Mouse (Mus musculus): ENCODE measurements around the gene Casp6. TPM values are rescaled to one million over a fixed set of nuclear protein-coding genes. Genes with fewer than 3 reads are reported as not detected.

Casp6 gene
- polyA plus RNA-seq, 1 experiment from 2014 or later = 122 TPM

- DNase-seq (ENCODE audit: low spot score) = no peak
These were observed 2.6 kb downstream of the Casp6 start for GRCm38 (mm10) chr3:129903866-129904265.

DNA sequence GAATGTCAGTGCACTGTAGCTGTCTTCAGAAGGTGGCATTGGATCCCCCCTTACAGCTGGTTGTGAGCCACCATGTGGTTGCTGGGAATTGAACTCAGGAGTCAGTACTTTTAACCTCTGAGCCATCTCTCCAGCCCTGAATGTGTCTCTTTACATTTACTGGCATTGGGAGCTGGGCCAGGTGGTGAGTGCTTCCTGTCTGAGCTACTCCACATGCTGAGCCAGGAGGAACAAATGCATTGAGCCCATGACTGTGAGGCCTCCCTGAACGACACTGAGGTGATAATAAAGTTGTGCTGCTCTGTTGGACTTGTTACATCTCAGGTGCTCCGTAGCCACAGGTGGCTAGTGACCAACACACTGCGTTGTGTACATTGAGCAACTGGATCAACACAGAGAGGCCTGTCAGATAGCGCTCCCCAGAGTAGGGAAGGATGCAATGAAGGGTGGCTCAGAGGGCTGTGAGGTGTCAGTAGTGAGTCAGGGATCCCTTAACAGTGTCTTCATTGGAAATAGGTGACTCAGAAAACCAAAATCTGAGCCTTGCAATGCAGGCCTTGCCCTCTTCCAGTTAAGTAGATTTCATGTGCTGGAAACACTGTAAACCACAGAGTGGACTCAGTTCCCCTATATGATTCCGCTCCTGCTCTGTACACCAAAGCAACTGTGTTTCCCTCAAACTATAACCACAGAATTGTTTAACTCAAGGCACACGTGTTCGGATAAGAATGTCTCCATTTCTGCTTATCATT, 3.3 kb downstream of the Casp6 start:
- WGBS = 75% methylated on average over 7 of the region's 7 CpGs
- ATAC-seq (replicated peaks; ENCODE audit: low FRiP score, low TSS enrichment, low read depth) = no peak
- no peak overlapping the region for H3K27ac ChIP-seq (ENCODE audit: low read depth)

More at GRCm38 (mm10) chr3:129903866-129904265, 2.6 kb downstream of the Casp6 start:
- Histone ChIP-seq H3K27me3 (replicated peaks; ENCODE audit: control insufficient read depth, insufficient read depth, low read length) (no peaks in the 10 kb centered on the region), H3K27ac (ENCODE audit: low read depth) (no peak overlapping the region), H3K4me2 (ENCODE audit: low read length) (no peak overlapping the region), H3K9ac (ENCODE audit: low read length) (no peak overlapping the region), H3K4me1 (replicated peaks; ENCODE audit: control insufficient read depth, insufficient read depth, low read length) (peaks cover 23% of the 10 kb centered on the region), H3K9me3 (ENCODE audit: control insufficient read depth, low read length) (no peaks in the 10 kb centered on the region), H3K36me3 (ENCODE audit: control insufficient read depth, insufficient read depth, low read length) (peaks cover 22% of the 10 kb centered on the region), H3K4me3 (ENCODE audit: low read depth, low read length) (no peak overlapping the region)
- ATAC-seq (replicated peaks; ENCODE audit: low FRiP score, low TSS enrichment, low read depth) = no peak
- 85% methylated on average over 8 of the region's 8 CpGs for WGBS

GRCm38 (mm10) chr3:129912025-129912424, 10.8 kb downstream of the Casp6 start:
- Histone ChIP-seq H3K9ac (ENCODE audit: low read length) (no peak overlapping the region), H3K4me1 (replicated peaks; ENCODE audit: control insufficient read depth, insufficient read depth, low read length) (no peaks in the 10 kb centered on the region), H3K27me3 (replicated peaks; ENCODE audit: control insufficient read depth, insufficient read depth, low read length) (no peaks in the 10 kb centered on the region), H3K36me3 (ENCODE audit: control insufficient read depth, insufficient read depth, low read length) (peaks cover 68% of the 10 kb centered on the region), H3K9me3 (ENCODE audit: control insufficient read depth, low read length) (no peaks in the 10 kb centered on the region), H3K4me2 (ENCODE audit: low read length) (no peak overlapping the region), H3K4me3 (ENCODE audit: low read depth, low read length) (no peak overlapping the region), H3K27ac (ENCODE audit: low read depth) (no peak overlapping the region)
- ATAC-seq (replicated peaks; ENCODE audit: low FRiP score, low TSS enrichment, low read depth) = no peak
- no peak for DNase-seq (ENCODE audit: low spot score)
- 93% methylated on average over 14 of the region's 14 CpGs for WGBS

More for the DNA sequence above, 3.3 kb downstream of the Casp6 start:
- Histone ChIP-seq H3K4me1 (replicated peaks; ENCODE audit: control insufficient read depth, insufficient read depth, low read length) (peaks cover 23% of the 10 kb centered on the region), H3K36me3 (ENCODE audit: control insufficient read depth, insufficient read depth, low read length) (peaks cover 29% of the 10 kb centered on the region), H3K4me2 (ENCODE audit: low read length) (no peak overlapping the region), H3K9me3 (ENCODE audit: control insufficient read depth, low read length) (no peaks in the 10 kb centered on the region), H3K27me3 (replicated peaks; ENCODE audit: control insufficient read depth, insufficient read depth, low read length) (no peaks in the 10 kb centered on the region), H3K9ac (ENCODE audit: low read length) (no peak overlapping the region), H3K4me3 (ENCODE audit: low read depth, low read length) (no peak overlapping the region)
- DNase-seq (ENCODE audit: low spot score) = no peak

DNA sequence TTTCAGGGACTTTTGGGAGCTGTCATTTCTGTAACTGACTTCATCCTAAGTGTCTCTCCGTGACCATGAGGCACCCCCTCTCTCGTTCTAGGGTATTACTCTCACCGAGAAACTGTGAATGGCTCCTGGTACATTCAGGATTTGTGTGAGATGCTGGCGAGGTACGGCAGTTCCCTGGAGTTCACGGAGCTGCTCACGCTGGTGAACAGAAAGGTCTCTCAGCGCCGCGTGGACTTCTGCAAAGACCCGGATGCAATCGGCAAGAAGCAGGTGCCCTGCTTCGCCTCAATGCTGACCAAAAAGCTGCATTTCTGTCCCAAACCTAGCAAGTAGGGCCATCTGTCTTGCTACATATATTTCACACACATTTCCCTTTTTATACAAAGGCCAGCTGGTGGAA, 12.0 kb downstream of the Casp6 start:
- no peaks in the 10 kb centered on the region for H3K9me3 ChIP-seq (ENCODE audit: control insufficient read depth, low read length)
- no peak overlapping the region for H3K9ac ChIP-seq (ENCODE audit: low read length)
- peaks cover 62% of the 10 kb centered on the region for H3K36me3 ChIP-seq (ENCODE audit: control insufficient read depth, insufficient read depth, low read length)
- H3K4me1 ChIP-seq (replicated peaks; ENCODE audit: control insufficient read depth, insufficient read depth, low read length) = no peaks in the 10 kb centered on the region
- 94% methylated on average over 13 of the region's 13 CpGs for WGBS
- no peak overlapping the region for H3K27ac ChIP-seq (ENCODE audit: low read depth)
- ATAC-seq (replicated peaks; ENCODE audit: low FRiP score, low TSS enrichment, low read depth) (no peak), DNase-seq (ENCODE audit: low spot score) (no peak)
- no peaks in the 10 kb centered on the region for H3K27me3 ChIP-seq (replicated peaks; ENCODE audit: control insufficient read depth, insufficient read depth, low read length)
- H3K4me3 ChIP-seq (ENCODE audit: low read depth, low read length) = no peak overlapping the region
- H3K4me2 ChIP-seq (ENCODE audit: low read length) = no peak overlapping the region

DNA sequence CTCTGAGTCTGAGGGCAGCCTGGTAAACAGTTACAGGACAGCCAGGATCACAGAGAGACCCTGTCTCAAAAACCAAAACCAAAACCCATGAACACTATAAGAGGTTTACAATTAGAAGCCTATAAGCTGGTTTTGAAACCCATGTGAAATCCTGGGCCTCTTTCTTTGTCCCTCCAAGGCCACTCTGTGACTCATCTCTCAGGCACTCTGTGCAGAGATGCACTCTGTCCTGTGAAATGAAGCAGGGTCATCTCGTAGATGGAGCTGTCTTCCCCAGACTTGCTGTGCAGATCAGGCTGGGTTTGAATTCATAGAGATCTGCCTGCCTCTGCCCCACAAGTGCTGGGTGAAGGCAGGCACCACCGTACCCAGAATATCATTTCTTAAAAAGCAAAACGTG, 16.2 kb downstream of the Casp6 start:
- 77% methylated on average over 3 of the region's 3 CpGs for WGBS

GRCm38 (mm10) chr3:129918434-129918833, 17.2 kb downstream of the Casp6 start:
- H3K4me1 ChIP-seq (replicated peaks; ENCODE audit: control insufficient read depth, insufficient read depth, low read length) = no peaks in the 10 kb centered on the region
- WGBS = 15% methylated on average over 13 of the region's 13 CpGs
- H3K27me3 ChIP-seq (replicated peaks; ENCODE audit: control insufficient read depth, insufficient read depth, low read length) = no peaks in the 10 kb centered on the region
- peaks cover 12% of the 10 kb centered on the region for H3K36me3 ChIP-seq (ENCODE audit: control insufficient read depth, insufficient read depth, low read length)
- no peak overlapping the region for H3K4me2 ChIP-seq (ENCODE audit: low read length)
- H3K4me3 ChIP-seq (ENCODE audit: low read depth, low read length) = no peak overlapping the region
- ATAC-seq (replicated peaks; ENCODE audit: low FRiP score, low TSS enrichment, low read depth) (peak; percentile 62; the same call in 1 of the 2 replicates), DNase-seq (ENCODE audit: low spot score) (peak; percentile 81)
- H3K27ac ChIP-seq (ENCODE audit: low read depth) = no peak overlapping the region
- H3K9ac ChIP-seq (ENCODE audit: low read length) = no peak overlapping the region
- no peaks in the 10 kb centered on the region for H3K9me3 ChIP-seq (ENCODE audit: control insufficient read depth, low read length)

More for the DNA sequence above, 16.2 kb downstream of the Casp6 start:
- no peak for DNase-seq (ENCODE audit: low spot score)
- H3K36me3 ChIP-seq (ENCODE audit: control insufficient read depth, insufficient read depth, low read length) = peaks cover 22% of the 10 kb centered on the region
- H3K4me3 ChIP-seq (ENCODE audit: low read depth, low read length) = no peak overlapping the region
- no peaks in the 10 kb centered on the region for H3K27me3 ChIP-seq (replicated peaks; ENCODE audit: control insufficient read depth, insufficient read depth, low read length)
- no peaks in the 10 kb centered on the region for H3K9me3 ChIP-seq (ENCODE audit: control insufficient read depth, low read length)
- no peak overlapping the region for H3K27ac ChIP-seq (ENCODE audit: low read depth)
- no peaks in the 10 kb centered on the region for H3K4me1 ChIP-seq (replicated peaks; ENCODE audit: control insufficient read depth, insufficient read depth, low read length)
- no peak overlapping the region for H3K9ac ChIP-seq (ENCODE audit: low read length)
- ATAC-seq (replicated peaks; ENCODE audit: low FRiP score, low TSS enrichment, low read depth) = no peak
- no peak overlapping the region for H3K4me2 ChIP-seq (ENCODE audit: low read length)

DNA sequence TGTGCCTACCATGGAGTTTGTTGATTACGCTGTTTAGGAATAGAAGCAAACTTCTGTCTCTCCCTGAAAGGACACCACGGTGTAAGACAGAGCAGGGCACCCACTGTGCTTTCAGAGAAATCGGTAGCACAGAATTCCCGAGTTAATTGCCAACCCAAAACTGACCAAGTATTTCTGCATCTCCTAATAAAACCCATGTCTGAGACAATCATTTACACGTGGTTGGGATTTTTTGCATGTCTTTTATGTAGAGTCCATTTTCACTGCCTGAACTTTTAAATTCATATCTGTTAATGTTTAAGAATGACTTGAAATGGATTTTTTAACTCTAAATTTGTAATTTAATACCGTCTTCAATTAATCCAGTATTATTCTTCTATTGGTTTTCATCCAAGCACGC, 22.4 kb downstream of the Casp6 start:
- Histone ChIP-seq H3K27ac (ENCODE audit: low read depth) (no peak overlapping the region), H3K4me1 (replicated peaks; ENCODE audit: control insufficient read depth, insufficient read depth, low read length) (no peaks in the 10 kb centered on the region), H3K27me3 (replicated peaks; ENCODE audit: control insufficient read depth, insufficient read depth, low read length) (no peaks in the 10 kb centered on the region), H3K9me3 (ENCODE audit: control insufficient read depth, low read length) (no peaks in the 10 kb centered on the region), H3K4me2 (ENCODE audit: low read length) (no peak overlapping the region), H3K9ac (ENCODE audit: low read length) (no peak overlapping the region), H3K4me3 (ENCODE audit: low read depth, low read length) (no peak overlapping the region), H3K36me3 (ENCODE audit: control insufficient read depth, insufficient read depth, low read length) (no peaks in the 10 kb centered on the region)
- WGBS = 88% methylated on average over 7 of the region's 7 CpGs
- ATAC-seq (replicated peaks; ENCODE audit: low FRiP score, low TSS enrichment, low read depth) = no peak
- no peak for DNase-seq (ENCODE audit: low spot score)

DNA sequence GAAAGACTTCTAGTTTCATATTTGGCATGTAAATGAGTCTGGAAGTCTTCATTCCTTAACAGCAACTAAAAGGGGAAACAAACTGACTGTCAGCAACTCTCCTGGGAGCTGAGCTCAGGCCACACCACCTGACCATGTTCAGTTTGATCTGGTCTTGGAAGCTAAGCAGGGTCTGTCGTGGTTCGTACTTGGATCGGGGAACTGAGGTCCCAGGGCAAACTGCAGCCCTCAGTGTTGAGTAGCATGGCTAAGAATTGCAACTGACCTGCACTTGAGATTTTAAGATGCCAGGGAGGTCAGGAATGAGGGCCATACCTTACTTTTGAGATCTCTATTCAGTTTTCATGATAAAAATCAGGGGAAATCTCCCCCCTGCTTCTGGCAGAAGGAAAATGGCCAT, 24.6 kb downstream of the Casp6 start:
- no peak for ATAC-seq (replicated peaks; ENCODE audit: low FRiP score, low TSS enrichment, low read depth)
- DNase-seq (ENCODE audit: low spot score) = no peak
- Histone ChIP-seq H3K9ac (ENCODE audit: low read length) (no peak overlapping the region), H3K4me2 (ENCODE audit: low read length) (no peak overlapping the region), H3K4me3 (ENCODE audit: low read depth, low read length) (no peak overlapping the region), H3K27ac (ENCODE audit: low read depth) (no peak overlapping the region), H3K36me3 (ENCODE audit: control insufficient read depth, insufficient read depth, low read length) (no peaks in the 10 kb centered on the region), H3K9me3 (ENCODE audit: control insufficient read depth, low read length) (no peaks in the 10 kb centered on the region), H3K4me1 (replicated peaks; ENCODE audit: control insufficient read depth, insufficient read depth, low read length) (no peaks in the 10 kb centered on the region), H3K27me3 (replicated peaks; ENCODE audit: control insufficient read depth, insufficient read depth, low read length) (no peaks in the 10 kb centered on the region)
- 90% methylated on average over 3 of the region's 3 CpGs for WGBS

DNA sequence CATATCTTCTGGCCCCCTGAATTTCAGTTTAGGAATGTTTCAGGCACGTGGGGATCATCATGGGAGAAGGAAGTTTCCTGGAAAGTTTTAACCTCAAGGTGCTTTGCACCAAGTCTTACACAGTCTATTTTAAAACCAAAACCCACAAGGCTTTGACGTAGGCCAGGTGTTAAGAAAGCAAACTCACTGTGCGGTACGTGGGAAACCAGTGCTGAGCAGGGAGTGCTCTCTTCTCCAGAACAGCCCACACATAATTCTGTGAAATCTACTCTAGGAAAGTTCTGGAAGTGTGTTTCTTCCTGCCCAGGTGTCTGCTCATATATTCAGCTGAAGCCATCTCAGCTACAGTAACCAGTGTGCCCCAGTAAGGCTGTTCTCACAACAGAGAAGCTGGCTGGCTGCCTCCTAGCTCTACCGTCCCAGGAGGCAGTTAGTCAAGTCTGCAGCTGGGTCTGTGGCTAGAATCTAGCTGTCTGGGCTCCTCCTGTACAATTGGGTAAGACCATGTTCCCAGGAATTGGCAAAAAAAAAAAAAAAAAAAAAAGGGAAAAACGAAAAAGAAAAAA, 29.1 kb downstream of the Casp6 start:
- ATAC-seq (replicated peaks; ENCODE audit: low FRiP score, low TSS enrichment, low read depth) = no peak
- Histone ChIP-seq H3K9me3 (ENCODE audit: control insufficient read depth, low read length) (no peaks in the 10 kb centered on the region), H3K9ac (ENCODE audit: low read length) (no peak overlapping the region), H3K4me1 (replicated peaks; ENCODE audit: control insufficient read depth, insufficient read depth, low read length) (no peaks in the 10 kb centered on the region), H3K36me3 (ENCODE audit: control insufficient read depth, insufficient read depth, low read length) (no peaks in the 10 kb centered on the region), H3K4me3 (ENCODE audit: low read depth, low read length) (no peak overlapping the region), H3K27me3 (replicated peaks; ENCODE audit: control insufficient read depth, insufficient read depth, low read length) (no peaks in the 10 kb centered on the region), H3K4me2 (ENCODE audit: low read length) (no peak overlapping the region), H3K27ac (ENCODE audit: low read depth) (no peak overlapping the region)
- 52% methylated on average over 6 of the region's 6 CpGs for WGBS
- no peak for DNase-seq (ENCODE audit: low spot score)
